Mouse (Mus musculus): ENCODE data around the gene Pde12. TPM values are rescaled to one million over a fixed set of nuclear protein-coding genes. Genes with fewer than 3 reads are reported as not detected.
"Not testable (repeated sequence)": the region's sequence is repeated elsewhere in the genome, so short reads cannot be mapped to it uniquely, and the experiment has no call there.

Gene Pde12
- total and polyA plus RNA-seq, 3 experiments: 18.0 to 19.8 TPM; not detected in 1

- TF ChIP-seq ZNF384 (IDR thresholded peaks at IDR 0.05; ENCODE audit: low read depth, low read length) (0 out of 2 replicates have a peak, but pooled peaks have one; percentile 9), MAX (IDR thresholded peaks at IDR 0.05; ENCODE audit: low read length) (peak; percentile 72; the same call in 1 of the 2 replicates), EP300 (IDR thresholded peaks at IDR 0.05; ENCODE audit: low read depth in 1 of 2, low read length in 2 of 2) (peak; percentile 49 to 60; a peak in 3 of 4 replicates), TBP (IDR thresholded peaks at IDR 0.05; ENCODE audit: low read depth, low read length) (peak; percentile 92), MXI1 (IDR thresholded peaks at IDR 0.05; ENCODE audit: low read depth, low read length) (peak; percentile 74; the same call in 1 of the 2 replicates), NELFE (IDR thresholded peaks at IDR 0.05; ENCODE audit: low read depth, low read length) (peak; percentile 57), RCOR1 (IDR thresholded peaks at IDR 0.05; ENCODE audit: low read depth, low read length) (peak; percentile 38; the same call in 1 of the 2 replicates), POLR2A (IDR thresholded peaks at IDR 0.05; ENCODE audit: control insufficient read depth in 1 of 2, insufficient read depth in 1 of 2, low read depth in 1 of 2, low read length in 2 of 2, poor library complexity in 1 of 2) (peak in 1 of 2 experiments; percentile 73; a peak in 2 of 4 replicates), MYC (IDR thresholded peaks at IDR 0.05; ENCODE audit: low read depth, low read length) (peak; percentile 81), SIN3A (IDR thresholded peaks at IDR 0.05; ENCODE audit: low read length) (peak; percentile 64), E2F4 (IDR thresholded peaks at IDR 0.05; ENCODE audit: borderline replicate concordance, low read depth, low read length) (0 out of 2 replicates have a peak, but pooled peaks have one; percentile 53), BHLHE40 (IDR thresholded peaks at IDR 0.05; ENCODE audit: borderline replicate concordance, low read depth, low read length) (peak; percentile 60), ETS1 (IDR thresholded peaks at IDR 0.05; ENCODE audit: low read depth, low read length) (peak; percentile 72), TCF12 (IDR thresholded peaks at IDR 0.05; ENCODE audit: low read depth, low read length) (peak; percentile 69), CHD2 (IDR thresholded peaks at IDR 0.05; ENCODE audit: low read length) (peak; percentile 54; the same call in 1 of the 2 replicates), GATA1 (IDR thresholded peaks at IDR 0.05; ENCODE audit: low read depth, low read length) (peak; percentile 77), HCFC1 (IDR thresholded peaks at IDR 0.05; ENCODE audit: low read depth, low read length) (peak; percentile 38; the same call in 1 of the 2 replicates)
- Histone ChIP-seq H3K27ac (ENCODE audit: control insufficient read depth, low read depth, low read length) (peak overlapping the region; percentile 80), H3K36me3 (ENCODE audit: control insufficient read depth in 1 of 2, insufficient read depth in 2 of 2, low read length in 2 of 2) (peaks cover 0 to 20% of the 10 kb centered on the region in 2 experiments; a peak in 2 of 4 replicates), H3K79me2 (ENCODE audit: control insufficient read depth, insufficient read depth, low read length, poor library complexity) (peaks cover 23% of the 10 kb centered on the region), H3K4me3 (ENCODE audit: control insufficient read depth in 1 of 2, insufficient read depth in 1 of 2, low read depth in 2 of 2, low read length in 2 of 2) (peak overlapping the region; percentile 45 to 55), H3K4me1 (ENCODE audit: control insufficient read depth in 1 of 2, insufficient read depth in 2 of 2, low read length in 2 of 2) (peaks cover 9 to 16% of the 10 kb centered on the region in 2 experiments), H3K9ac (ENCODE audit: control insufficient read depth, low read depth, low read length, poor library complexity, severe bottlenecking) (peak overlapping the region; percentile 64)
- H3K27me3 ChIP-seq (ENCODE audit: control insufficient read depth in 1 of 2, insufficient read depth in 2 of 2, low read length in 2 of 2); H3K9me3 ChIP-seq (replicated peaks; ENCODE audit: insufficient read depth, low read length): not testable (repeated sequence)
- DNase-seq (ENCODE audit: low read depth, low spot score): peak; percentile 85
Observed at GRCm38 (mm10) chr14:26671870-26672615, 2.4 kb upstream of the Pde12 start.

GRCm38 (mm10) chr14:26670964-26671363 is 1.3 kb upstream of the Pde12 start:
- Histone ChIP-seq H3K27me3 (ENCODE audit: control insufficient read depth in 1 of 2, insufficient read depth in 2 of 2, low read length in 2 of 2) (no peaks in the 10 kb centered on the region), H3K9me3 (replicated peaks; ENCODE audit: insufficient read depth, low read length) (no peaks in the 10 kb centered on the region), H3K4me1 (ENCODE audit: control insufficient read depth in 1 of 2, insufficient read depth in 2 of 2, low read length in 2 of 2) (peaks cover 9 to 18% of the 10 kb centered on the region in 2 experiments), H3K36me3 (ENCODE audit: control insufficient read depth in 1 of 2, insufficient read depth in 2 of 2, low read length in 2 of 2) (peaks cover 0 to 24% of the 10 kb centered on the region in 2 experiments; a peak in 2 of 4 replicates), H3K4me3 (ENCODE audit: control insufficient read depth in 1 of 2, insufficient read depth in 1 of 2, low read depth in 2 of 2, low read length in 2 of 2) (peak overlapping the region in 1 of 2 experiments; percentile 50; a peak in 2 of 4 replicates), H3K9ac (ENCODE audit: control insufficient read depth, low read depth, low read length, poor library complexity, severe bottlenecking) (peak overlapping the region; percentile 64), H3K79me2 (ENCODE audit: control insufficient read depth, insufficient read depth, low read length, poor library complexity) (peaks cover 34% of the 10 kb centered on the region), H3K27ac (ENCODE audit: control insufficient read depth, low read depth, low read length) (peak overlapping the region; percentile 80)
- peak; percentile 81 for DNase-seq (ENCODE audit: low read depth, low spot score)
- peak; percentile 69 for TF ChIP-seq SMC3 (IDR thresholded peaks at IDR 0.05; ENCODE audit: low read depth, low read length)
- peak; percentile 51 for TF ChIP-seq MXI1 (IDR thresholded peaks at IDR 0.05; ENCODE audit: low read depth, low read length)
- no peak for TF ChIP-seq MEF2A (IDR thresholded peaks at IDR 0.05; ENCODE audit: extremely low read depth, insufficient replicate concordance, low read depth, low read length, poor library complexity, severe bottlenecking)
- TF ChIP-seq USF2 (IDR thresholded peaks at IDR 0.05; ENCODE audit: borderline replicate concordance in 1 of 2, insufficient read depth in 1 of 2, low read depth in 1 of 2, low read length in 2 of 2): no peak
- peak; percentile 59; the same call in 1 of the 2 replicates for TF ChIP-seq HCFC1 (IDR thresholded peaks at IDR 0.05; ENCODE audit: low read depth, low read length)
- TF ChIP-seq ETS1 (IDR thresholded peaks at IDR 0.05; ENCODE audit: low read depth, low read length): peak; percentile 69
- peak; percentile 52 for TF ChIP-seq TCF12 (IDR thresholded peaks at IDR 0.05; ENCODE audit: low read depth, low read length)
- TF ChIP-seq POLR2AphosphoS2 (IDR thresholded peaks at IDR 0.05; ENCODE audit: low read length): no peak
- peak; percentile 53 for TF ChIP-seq RAD21 (IDR thresholded peaks at IDR 0.05; ENCODE audit: low read depth, low read length)
- peak; percentile 83 for TF ChIP-seq SIN3A (IDR thresholded peaks at IDR 0.05; ENCODE audit: low read length)
- no peak for TF ChIP-seq E2F4 (IDR thresholded peaks at IDR 0.05; ENCODE audit: borderline replicate concordance, low read depth, low read length)
- TF ChIP-seq USF1 (IDR thresholded peaks at IDR 0.05; ENCODE audit: low read depth, low read length): no peak
- peak in 1 of 2 experiments; percentile 65; a peak in 2 of 4 replicates for TF ChIP-seq EP300 (IDR thresholded peaks at IDR 0.05; ENCODE audit: low read depth in 1 of 2, low read length in 2 of 2)
- no peak for TF ChIP-seq GABPA (IDR thresholded peaks at IDR 0.05; ENCODE audit: low read depth, low read length)
- TF ChIP-seq MYC (IDR thresholded peaks at IDR 0.05; ENCODE audit: low read depth, low read length): peak; percentile 65; the same call in 1 of the 2 replicates
- TF ChIP-seq GATA1 (IDR thresholded peaks at IDR 0.05; ENCODE audit: low read depth, low read length): peak; percentile 81
- peak; percentile 16; the same call in 1 of the 2 replicates for TF ChIP-seq MAX (IDR thresholded peaks at IDR 0.05; ENCODE audit: low read length)
- TF ChIP-seq TAL1 (IDR thresholded peaks at IDR 0.05; ENCODE audit: low read length): no peak
- TF ChIP-seq RCOR1 (IDR thresholded peaks at IDR 0.05; ENCODE audit: low read depth, low read length): peak; percentile 41; the same call in 1 of the 2 replicates
- peak; percentile 8 to 83 (median 25); a peak in 2 of 6 replicates for TF ChIP-seq CTCF (IDR thresholded peaks at IDR 0.05 in 2 of 3, conservative IDR thresholded peaks at IDR 0.05 in 1 of 3; ENCODE audit: control insufficient read depth in 1 of 3, insufficient read depth in 1 of 3, low read depth in 2 of 3, low read length in 3 of 3, poor library complexity in 1 of 3, severe bottlenecking in 1 of 3)
- 0 out of 2 replicates have a peak, but pooled peaks have one; percentile 40 for TF ChIP-seq NELFE (IDR thresholded peaks at IDR 0.05; ENCODE audit: low read depth, low read length)
